Mouse (Mus musculus): ENCODE results near the gene Lgr5.

Lgr5 gene

DNA sequence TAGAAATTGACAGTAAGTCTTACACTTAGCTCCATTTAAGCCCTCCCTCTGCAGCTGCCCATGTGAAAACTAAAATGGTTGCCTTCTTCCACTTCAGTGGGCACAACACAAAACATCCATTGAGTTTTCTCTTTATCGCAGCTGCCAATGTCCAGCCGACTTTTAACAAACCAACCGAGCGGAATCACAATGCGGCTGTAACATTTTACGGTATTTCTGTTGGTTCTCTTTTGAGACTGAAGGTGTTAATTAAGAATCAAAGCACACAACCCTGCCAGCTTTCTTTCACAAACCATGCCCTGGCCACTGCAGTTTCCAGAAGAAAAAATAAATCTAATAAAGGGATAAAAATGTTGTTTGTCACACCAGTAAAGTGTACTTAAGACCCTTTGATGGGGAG lies 16.3 kb downstream of the Lgr5 start:
- DNase-seq (ENCODE audit: extremely low spot score, low spot score): peak; percentile 40

DNA sequence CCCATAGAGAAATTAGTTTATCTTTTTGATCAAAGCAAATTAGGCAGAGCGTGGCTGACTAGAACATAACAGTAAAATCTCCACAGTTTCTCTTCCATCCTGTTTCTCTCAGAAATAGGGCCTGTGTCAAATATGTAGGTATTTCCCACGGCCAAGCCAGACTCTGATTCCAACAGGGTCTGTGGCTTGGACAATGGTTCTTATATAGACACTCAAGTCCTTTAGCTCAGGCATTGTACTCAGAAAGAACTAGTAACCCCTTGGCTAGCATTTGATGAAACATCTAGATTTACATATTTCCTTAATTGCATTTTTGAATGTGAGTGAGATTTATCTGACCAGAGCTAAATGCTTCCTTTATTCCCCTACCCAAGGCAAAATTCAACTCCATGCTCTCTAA lies 17.0 kb downstream of the Lgr5 start:
- DNase-seq (ENCODE audit: extremely low spot score, low spot score): no peak

DNA sequence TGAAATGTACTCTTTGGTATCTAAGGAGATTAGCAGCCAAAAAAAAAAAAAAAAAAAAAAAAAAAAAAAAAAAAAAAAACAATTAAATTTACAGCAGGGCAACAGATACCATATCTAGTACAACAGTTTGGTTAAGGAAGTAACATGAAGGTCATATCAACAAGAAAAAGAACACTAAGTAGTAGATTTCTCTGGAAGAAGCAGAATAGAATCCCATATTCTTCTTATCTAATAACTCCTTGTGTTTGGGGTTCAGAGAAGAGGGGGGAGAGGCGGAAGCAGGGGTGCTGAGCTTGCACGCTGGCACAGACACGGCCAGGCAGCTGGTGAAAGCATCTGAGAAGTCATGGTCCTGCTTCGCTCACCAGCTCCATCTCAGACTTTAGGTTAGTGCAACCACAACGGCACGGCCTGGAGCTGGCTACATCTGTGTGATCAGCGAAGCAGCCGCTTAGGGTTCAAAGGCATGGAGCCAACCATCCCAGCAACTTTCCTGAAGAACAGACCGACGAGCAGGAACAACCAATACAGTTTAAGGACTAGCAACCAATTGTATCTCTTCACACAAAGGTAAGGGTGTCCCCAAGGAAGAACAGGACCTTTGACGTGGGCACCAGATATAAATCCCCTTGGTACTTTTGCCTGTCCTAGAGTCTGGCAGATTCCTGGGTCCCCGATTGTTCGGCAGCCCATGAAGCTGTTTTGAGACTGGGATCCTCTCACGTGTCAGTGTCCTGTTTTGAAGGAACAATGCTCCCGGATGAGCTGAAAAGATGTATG lies 17.7 kb downstream of the Lgr5 start, which contains the start of gene A930009A15Rik:
A930009A15Rik (plus strand) TSS at position 275 of the 780 bp plus-strand sequence.
- DNase-seq (ENCODE audit: extremely low spot score, low spot score): no peak

DNA sequence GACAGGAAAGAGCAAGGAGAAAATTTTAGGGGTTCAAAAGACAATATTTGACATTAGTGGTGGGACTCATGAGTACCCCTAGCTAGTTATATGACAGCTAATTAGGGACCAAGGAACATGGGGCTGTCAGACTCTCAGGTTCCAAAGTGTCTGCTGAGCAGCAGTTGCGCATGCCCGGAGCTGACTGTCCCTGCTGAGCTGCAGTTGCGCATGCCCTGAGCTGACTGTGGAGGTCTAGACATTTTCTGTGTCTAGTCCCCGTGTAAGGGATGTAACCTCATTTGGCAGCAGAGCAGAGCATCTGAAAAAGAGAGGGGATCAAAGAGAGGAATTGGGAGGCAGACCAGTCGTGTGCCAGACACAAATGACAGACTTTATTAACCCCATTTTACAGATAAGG lies 23.6 kb downstream of the Lgr5 start:
- DNase-seq (ENCODE audit: extremely low spot score, low spot score): no peak

DNA sequence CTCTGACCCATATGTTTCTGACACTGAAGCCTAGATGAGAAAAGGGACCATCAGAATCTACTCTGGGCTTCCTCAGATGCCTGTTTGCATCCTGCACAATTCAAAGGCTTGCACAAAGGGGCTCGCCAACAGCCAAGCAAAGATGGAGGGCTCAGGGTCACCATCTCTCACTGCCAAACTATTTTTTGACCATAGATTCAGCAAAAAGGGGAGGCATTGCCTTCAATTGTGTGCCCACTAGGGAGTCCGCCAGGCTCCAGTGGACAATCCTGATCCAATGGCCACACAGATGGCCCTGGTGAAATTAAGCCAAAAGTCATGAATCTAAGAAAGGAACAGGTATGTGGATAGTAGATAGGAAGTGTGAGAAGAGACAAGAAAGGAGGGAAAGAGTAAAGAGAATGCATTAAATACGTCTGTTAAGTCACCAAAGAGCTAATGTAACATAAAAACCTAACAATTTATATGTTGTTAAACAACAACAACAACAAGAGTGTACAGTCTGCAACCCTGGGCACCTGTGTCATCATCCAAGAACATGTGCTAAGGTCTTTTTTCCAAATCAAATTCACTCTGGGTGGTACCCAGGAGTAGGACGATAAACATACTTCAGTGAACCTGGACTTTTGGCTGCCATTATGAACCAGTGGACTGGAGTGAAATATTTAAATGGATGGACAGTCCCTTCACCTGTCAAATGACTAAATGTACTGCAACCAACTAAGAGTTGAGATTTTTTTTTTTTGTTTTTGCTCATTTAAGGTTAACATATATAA lies 24.5 kb downstream of the Lgr5 start:
- no peak for DNase-seq (ENCODE audit: extremely low spot score, low spot score)

DNA sequence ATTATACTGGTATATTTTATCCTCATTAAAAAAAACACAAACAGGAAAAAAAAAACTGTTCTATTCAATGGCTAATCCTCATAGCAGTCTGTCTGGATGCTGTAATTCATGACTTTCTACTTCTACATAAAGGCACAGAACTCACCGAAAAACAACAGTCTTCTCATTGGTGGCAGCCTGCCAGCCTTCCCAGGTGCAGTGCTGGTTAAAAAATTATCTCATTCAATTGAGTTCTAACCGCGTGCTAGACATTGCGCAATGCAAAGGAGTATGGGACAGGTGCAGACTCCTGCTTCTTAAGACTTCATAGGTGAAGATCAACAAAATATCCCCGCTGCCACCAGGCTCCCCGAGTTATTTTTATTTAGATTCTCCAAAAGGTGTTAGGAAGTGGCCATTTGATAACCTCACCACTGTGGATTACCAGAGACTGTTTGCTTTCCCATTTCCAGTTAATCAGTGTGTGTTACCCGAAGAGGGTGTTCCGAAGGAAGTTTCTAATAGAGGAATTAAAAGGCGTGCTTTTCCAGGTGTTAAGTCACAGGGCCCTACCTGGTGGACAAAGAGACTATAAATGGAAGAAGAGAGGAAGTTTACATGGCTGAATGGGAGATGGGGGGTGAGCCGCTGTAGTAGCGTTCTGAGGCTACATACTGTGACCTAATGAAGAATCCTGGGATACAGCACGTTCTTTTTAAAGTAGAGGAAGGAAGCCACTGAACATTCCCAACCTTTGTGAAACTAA lies 26.3 kb downstream of the Lgr5 start:
- DNase-seq (ENCODE audit: extremely low spot score, low spot score): no peak

DNA sequence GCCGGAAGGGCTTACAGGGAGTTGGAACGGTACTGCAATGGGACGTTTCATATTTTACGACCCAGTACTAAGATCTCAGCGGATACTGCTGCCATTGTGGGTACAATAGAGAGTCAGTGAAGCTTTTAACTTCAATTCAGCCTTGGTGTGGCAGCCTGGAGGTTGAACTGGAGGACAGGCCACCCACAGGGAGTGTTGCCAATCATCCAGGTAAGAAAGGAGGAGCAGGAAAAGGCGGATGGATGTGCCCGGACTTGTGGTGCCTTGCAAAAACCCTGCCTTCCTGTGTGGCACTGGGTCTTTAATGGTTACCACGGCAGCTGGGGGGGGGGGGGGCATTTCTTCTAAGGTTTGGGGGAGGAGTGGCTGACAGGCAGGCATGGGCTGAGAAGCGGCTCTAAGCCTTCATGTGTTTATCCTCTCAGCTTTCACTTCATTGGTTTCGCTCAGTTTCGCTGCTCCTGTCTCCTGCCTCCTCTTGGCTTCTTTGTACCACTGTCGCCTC lies 30.8 kb downstream of the Lgr5 start:
- no peak for DNase-seq (ENCODE audit: extremely low spot score, low spot score)

DNA sequence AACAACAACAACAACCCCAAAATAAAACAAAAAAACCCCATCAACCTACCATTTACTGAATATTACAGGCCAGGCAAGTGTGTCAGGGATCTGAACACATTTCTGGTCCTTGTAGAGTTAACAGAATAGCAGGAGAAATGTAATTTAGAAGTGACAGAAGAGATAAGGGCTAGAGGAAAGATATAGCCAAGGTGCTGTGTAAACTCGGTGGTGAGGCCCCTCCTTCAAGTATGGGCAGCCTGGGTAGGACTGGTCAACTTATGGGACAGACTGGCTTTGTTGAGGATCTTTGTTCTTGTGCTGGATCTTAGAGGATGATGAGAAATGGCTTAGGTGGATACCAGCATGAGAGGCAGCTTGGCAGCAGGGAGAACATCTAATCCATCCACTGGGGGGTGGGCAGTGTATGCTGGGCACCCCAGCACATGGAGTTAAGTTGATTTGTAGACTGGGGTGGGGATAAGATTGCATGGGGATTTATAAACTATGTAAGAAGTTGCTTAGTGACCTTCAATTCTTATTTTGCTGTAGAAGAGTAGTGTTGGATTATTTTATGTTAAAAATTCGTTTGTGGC lies 32.3 kb downstream of the Lgr5 start:
- no peak for DNase-seq (ENCODE audit: extremely low spot score, low spot score)

DNA sequence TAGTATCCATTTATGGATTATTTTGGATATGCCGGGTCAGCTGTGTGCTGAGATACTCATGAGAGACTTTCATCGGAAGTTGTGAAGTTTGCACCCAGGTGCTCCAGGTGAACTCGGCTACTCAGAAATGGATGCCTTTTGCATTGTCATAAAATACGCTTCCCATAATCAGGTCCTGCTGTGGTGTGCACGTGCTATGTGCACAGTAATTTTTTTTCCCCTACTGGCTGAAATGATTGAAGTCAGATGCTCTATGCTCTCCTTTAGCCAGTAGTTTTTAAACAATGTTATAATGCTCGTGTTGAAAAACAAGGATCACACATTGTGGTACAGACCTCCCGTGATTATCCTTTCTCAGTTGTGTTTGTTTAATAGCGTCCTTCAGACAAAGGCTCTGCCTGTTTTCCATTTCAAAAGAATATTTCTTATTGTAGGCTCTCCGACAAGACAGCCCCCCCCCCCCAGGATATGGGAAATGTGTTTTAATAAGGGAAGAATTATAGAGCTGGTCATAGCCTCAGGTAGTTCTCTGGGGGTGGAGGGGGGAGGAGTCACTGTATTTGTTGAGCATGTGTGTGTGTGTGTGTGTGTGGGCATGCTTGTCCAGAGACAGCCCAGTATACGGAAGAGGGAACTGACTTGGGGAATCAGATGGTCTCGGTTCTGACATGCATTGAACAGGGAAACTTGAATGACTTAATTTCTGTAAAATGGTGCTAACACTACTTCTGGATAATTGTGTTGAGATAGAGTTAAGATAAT lies 34.0 kb downstream of the Lgr5 start:
- no peak for DNase-seq (ENCODE audit: extremely low spot score, low spot score)

DNA sequence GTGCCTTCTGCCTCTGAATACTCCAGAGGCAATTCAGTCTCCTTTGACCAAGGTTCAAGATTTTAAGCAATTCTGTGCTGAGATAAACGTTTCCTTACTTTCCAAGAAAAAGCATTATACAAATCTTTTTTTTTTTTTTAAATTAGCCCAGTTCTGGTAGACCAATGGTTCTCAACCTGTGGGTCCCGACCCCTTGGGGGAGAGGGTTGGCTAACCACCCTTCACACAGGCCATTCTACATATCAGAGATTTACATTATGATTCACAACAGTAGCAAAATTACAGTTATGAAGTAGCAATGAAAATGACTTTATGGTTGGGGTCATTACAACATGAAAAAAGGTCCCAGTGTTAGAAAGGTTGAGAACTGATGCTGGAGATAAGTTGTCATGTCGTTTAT lies 36.5 kb downstream of the Lgr5 start:
- no peak for DNase-seq (ENCODE audit: extremely low spot score, low spot score)

DNA sequence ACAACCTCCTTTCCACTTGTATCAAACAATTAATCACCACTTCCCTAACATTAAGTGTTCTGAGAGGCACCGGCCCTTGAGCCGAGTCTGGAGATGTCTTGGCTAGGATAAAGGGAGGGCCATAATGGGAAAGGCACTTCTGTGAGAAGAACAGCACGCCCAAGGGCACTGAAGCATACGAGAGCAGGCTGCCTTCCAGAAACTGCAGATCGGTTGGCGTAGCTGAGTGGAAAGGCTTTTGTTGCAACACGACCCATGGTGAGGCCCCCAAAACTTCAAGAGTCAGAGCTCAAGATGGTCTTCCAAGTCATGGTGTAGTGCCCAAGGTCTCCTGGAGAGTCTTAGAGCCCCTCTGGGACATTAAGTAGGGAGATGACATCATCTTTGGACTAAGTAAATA lies 37.3 kb downstream of the Lgr5 start:
- no peak for DNase-seq (ENCODE audit: extremely low spot score, low spot score)

DNA sequence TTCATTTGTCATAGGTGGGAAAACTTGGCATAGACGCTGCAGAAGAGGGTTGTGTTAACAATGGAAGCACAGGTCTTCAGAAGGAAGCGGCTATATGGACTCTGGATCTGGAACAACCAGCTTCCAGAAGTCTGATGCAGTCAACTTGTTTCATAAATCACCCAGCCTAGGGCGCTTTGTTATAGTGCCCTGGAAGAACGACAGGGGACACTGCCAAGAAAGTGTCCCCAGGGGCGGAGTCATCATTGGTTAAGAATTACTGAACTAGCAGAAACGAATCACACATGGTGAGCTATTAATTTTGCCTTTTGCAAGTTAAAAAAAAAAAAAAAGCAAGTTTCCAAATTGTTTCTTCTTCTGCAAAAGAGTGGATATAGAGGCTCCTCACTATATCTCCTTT lies 44.7 kb downstream of the Lgr5 start:
- no peak for DNase-seq (ENCODE audit: extremely low spot score, low spot score)

DNA sequence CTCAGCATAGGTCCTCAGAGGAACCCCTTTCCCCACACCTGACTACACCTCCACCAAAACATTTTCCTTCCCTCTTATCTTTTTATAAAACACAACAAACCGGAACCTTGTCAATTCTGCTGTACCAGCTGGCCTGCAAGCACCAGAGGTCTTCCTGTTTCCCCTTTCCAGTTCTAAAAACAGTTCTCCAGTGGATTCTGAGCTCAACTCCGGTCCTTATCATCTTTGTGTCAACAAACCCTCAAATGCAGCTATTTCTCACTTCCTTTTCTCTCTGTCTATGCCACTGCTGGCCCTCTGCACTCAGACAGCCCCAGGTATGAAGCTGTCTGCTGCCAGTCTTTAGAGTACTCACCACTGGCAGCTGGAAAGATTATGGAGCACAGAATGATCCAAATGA lies 56.8 kb downstream of the Lgr5 start:
- DNase-seq (ENCODE audit: extremely low spot score, low spot score): no peak

DNA sequence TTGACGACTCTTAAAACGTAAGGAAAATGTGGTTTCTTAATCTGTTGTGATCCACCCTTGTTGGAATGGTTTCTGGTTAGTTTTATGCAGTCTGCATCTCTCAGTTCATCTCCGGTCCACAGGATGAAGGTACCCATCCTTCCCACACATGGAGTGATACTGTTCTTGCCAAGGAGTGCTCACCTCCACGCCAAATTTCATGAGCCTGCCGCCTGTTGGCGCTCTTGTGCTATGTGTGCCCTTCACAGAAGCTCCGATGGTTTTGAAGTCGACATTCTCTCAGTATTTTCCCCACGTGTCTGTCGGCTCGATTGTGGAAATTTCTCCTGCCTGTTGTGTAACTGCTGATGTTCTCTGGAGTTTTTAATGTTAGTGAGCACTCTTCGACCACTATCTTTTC lies 57.8 kb downstream of the Lgr5 start:
- no peak for DNase-seq (ENCODE audit: extremely low spot score, low spot score)

DNA sequence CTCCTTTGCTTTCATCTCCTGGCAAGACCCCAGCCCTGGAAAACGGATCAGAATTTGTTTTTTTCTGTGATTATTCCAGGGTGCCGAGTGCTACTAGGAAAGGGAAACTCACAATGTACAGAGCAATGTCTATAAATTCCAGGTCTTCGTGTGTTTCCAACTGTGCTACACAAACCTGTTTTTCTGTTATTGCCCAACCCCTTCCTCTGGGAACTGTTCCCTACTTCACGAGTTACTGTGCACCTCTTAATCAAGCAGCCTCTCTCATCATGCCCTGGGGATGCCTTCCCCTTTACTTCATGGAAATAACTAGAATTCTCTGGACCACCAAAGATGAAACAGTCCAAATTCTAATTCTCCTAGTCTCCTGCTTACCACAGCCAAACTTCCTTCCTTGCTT lies 58.7 kb downstream of the Lgr5 start:
- no peak for DNase-seq (ENCODE audit: extremely low spot score, low spot score)

DNA sequence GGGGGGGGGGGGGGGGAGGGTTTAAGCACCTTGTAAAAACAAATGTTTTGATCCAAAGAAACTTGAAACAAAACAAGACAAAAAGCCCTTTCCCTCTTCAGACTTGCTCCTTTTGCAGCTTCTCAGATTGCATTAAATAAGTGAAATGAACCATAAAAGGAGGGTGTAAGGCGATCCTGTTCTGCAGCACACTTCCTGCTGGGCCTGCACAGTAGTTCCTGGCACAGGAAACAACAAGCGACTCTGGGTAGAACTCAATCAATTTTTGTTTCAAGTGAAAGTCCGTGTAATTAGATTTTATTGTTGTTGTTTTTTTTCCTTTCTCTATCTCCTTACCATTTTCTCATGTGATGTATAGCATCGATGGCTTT lies 66.5 kb downstream of the Lgr5 start:
- DNase-seq (ENCODE audit: extremely low spot score, low spot score): no peak

DNA sequence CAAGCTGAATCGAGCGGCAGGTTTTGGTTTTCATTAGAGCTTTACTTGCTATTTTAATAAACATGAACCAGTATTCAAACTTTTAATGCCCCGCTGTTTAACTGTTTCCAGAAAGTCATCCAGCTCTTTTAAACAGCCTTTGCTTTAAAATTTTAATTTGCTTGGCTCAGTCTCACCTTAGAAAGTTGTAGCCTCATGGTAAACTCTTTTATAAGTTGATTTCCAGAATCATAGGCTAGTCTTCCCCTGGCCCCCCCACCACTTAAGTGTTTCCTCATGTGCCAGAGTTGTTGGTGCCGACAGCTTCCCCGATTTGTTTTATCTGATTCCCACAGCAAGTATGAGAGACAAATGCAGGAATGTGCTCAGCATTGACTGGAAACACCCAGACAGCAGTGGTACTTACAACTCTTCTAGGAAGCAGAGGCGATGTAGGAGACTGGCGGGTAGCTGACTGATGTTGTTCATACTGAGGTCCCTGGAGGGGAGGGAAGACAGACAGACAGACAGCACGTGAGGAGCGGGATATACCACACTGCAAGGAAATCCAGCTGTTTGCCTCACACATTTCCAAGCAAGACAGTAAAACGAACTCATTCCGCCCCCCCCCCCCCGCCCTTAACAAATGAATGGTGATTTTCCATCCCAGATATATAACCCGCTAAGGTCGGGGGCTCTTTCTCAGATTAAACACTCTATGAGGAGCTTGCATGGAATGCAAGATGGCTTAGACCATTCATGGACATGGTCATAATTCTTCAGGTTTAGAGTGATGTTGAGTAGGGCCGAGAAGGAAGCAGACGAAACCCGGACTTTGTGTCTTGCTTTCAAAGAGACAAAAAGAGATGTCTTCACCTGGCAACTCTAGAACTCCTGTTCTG lies 67.1 kb downstream of the Lgr5 start:
- peak; percentile 32 for DNase-seq (ENCODE audit: extremely low spot score, low spot score)

DNA sequence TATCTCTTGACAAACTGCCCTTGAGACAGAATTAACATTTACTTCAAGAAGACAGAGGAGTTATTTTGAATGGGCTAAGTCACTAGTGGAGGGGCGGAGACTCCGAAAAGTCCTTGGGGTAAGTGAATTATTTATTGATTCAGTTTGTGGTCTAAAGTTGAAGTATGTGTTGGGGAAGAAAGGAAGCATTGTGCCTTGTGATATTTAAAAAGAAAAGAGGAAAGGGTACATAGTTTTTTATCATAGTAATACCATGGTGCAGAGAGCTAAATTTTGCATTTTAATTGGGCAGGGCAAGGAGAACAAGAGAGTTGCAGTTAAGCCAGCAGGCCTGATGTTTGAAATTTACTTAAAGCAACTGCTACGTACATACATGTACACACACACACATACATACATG lies 68.7 kb downstream of the Lgr5 start:
- no peak for DNase-seq (ENCODE audit: extremely low spot score, low spot score)

DNA sequence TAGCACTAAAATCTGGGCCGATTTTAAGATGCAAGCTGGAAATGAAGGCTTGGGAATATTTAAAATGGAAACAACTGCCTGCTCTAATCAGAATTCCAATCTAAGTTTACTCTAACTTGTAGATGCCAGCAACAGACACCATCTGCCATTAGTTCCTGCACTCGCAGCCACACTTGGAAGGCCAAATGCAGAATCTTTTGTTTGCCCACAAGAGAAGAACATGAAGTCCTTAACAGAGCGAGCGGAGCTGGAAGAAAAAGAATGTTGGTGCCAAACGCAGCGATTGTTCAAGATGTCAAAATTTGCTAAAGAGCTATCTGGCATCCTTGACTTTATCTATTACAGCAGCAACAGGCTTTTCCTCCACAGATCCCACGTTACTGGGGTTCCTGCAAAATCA lies 72.1 kb downstream of the Lgr5 start:
- DNase-seq (ENCODE audit: extremely low spot score, low spot score): no peak

DNA sequence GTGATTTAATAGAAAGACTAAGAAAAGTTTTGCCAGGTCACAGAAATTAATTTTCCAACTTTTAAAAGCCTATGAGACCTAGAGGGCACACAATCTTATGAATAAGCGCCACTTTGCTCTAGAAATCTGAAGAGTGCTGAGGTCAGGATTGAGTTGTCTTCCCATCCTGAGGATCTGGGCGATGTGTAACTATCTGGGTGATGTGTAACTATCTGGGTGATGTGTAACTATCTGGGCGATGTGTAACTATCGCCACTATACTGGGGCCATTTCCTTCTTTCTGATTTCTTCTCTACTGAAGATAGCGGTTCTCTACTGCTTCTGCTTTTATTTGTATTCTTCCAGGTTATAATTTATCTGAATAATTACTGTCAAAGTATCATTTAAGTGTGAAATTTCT lies 76.6 kb downstream of the Lgr5 start:
- no peak for DNase-seq (ENCODE audit: extremely low spot score, low spot score)

Measured in neural tube, embryonic 10.5 days (tissue).